Mouse (Mus musculus): Measurements from ENCODE around the gene Auts2. TPM values are rescaled to one million over a fixed set of nuclear protein-coding genes. Genes with fewer than 3 reads are reported as not detected.

The Auts2 gene
- polyA plus RNA-seq, 1 experiment from 2014 or later = 70.9 TPM

DNA sequence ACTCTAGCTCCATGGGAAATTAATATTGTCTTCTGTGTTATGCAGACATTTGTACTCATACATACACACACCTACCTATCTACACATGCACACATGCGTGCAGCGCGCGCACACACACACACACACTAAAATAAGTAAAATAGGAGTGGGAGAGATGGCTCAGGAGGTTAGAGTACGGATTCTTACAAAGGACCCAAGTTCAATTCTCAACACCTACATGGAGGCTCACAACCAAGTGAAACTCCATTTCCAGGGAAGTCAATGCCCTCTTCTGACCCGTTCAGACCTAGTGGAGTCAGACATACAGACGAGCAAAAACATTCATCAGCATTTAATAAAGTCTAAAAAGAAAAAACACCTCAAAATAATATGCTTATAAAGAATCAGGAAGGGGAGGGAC is 430.5 kb downstream of the Auts2 start:
- H3K4me3 ChIP-seq = no peak overlapping the region
- no peaks in the 10 kb centered on the region for H3K27me3 ChIP-seq (replicated peaks)
- no peaks in the 10 kb centered on the region for H3K9me3 ChIP-seq
- H3K4me2 ChIP-seq = no peak overlapping the region
- ATAC-seq (replicated peaks) = no peak
- no peak overlapping the region for H3K27ac ChIP-seq
- H3K36me3 ChIP-seq (replicated peaks) = no peaks in the 10 kb centered on the region
- H3K4me1 ChIP-seq = peaks cover 6% of the 10 kb centered on the region
- WGBS = 95% methylated on average over 7 of the region's 7 CpGs
- no peak overlapping the region for H3K9ac ChIP-seq

GRCm38 (mm10) chr5:132102426-132102825 is 440.7 kb downstream of the Auts2 start:
- WGBS = 90% methylated on average over 4 of the region's 4 CpGs
- Histone ChIP-seq H3K27me3 (replicated peaks) (no peaks in the 10 kb centered on the region), H3K4me3 (no peak overlapping the region), H3K27ac (no peak overlapping the region), H3K4me1 (peaks cover 14% of the 10 kb centered on the region), H3K9me3 (no peaks in the 10 kb centered on the region), H3K4me2 (no peak overlapping the region), H3K9ac (no peak overlapping the region), H3K36me3 (replicated peaks) (no peaks in the 10 kb centered on the region)
- ATAC-seq (replicated peaks) = no peak

- Histone ChIP-seq H3K4me1 (peaks cover 7% of the 10 kb centered on the region), H3K4me3 (no peak overlapping the region), H3K36me3 (replicated peaks) (no peaks in the 10 kb centered on the region), H3K9ac (no peak overlapping the region), H3K27ac (no peak overlapping the region), H3K9me3 (no peaks in the 10 kb centered on the region), H3K4me2 (no peak overlapping the region), H3K27me3 (replicated peaks) (0 out of 2 replicates have a peak, but pooled peaks cover 3% of the 10 kb centered on the region)
- no peak for ATAC-seq (replicated peaks)
- 11% methylated on average over 3 of the region's 3 CpGs for WGBS
Measured at GRCm38 (mm10) chr5:132098461-132098860, 444.7 kb downstream of the Auts2 start.

- Histone ChIP-seq H3K9me3 (no peaks in the 10 kb centered on the region), H3K27me3 (replicated peaks) (0 out of 2 replicates have a peak, but pooled peaks cover 3% of the 10 kb centered on the region), H3K9ac (no peak overlapping the region), H3K4me1 (peaks cover 18% of the 10 kb centered on the region; the same call in 1 of the 2 replicates), H3K4me3 (no peak overlapping the region), H3K27ac (no peak overlapping the region), H3K4me2 (no peak overlapping the region), H3K36me3 (replicated peaks) (no peaks in the 10 kb centered on the region)
- ATAC-seq (replicated peaks) = no peak
- WGBS = 26% methylated on average over 6 of the region's 6 CpGs
Measured at GRCm38 (mm10) chr5:132092721-132093120, 450.4 kb downstream of the Auts2 start.

GRCm38 (mm10) chr5:132089496-132090250 is 453.5 kb downstream of the Auts2 start:
- 55% methylated on average over 10 of the region's 10 CpGs for WGBS

GRCm38 (mm10) chr5:132088585-132088984 is 454.6 kb downstream of the Auts2 start:
- no peaks in the 10 kb centered on the region for H3K36me3 ChIP-seq (replicated peaks)
- WGBS = 50% methylated on average over 3 of the region's 3 CpGs

More at GRCm38 (mm10) chr5:132089496-132090250, 453.5 kb downstream of the Auts2 start:
- peaks cover 18% of the 10 kb centered on the region; the same call in 1 of the 2 replicates for H3K4me1 ChIP-seq
- 0 out of 2 replicates have a peak overlapping the region, but pooled peaks have one; percentile 27 for H3K27ac ChIP-seq
- H3K27me3 ChIP-seq (replicated peaks) = 0 out of 2 replicates have a peak, but pooled peaks cover 3% of the 10 kb centered on the region
- no peak for ATAC-seq (replicated peaks)
- H3K9me3 ChIP-seq = no peaks in the 10 kb centered on the region
- H3K36me3 ChIP-seq (replicated peaks) = no peaks in the 10 kb centered on the region
- no peak overlapping the region for H3K4me3 ChIP-seq
- no peak overlapping the region for H3K9ac ChIP-seq
- no peak overlapping the region for H3K4me2 ChIP-seq

GRCm38 (mm10) chr5:132083753-132084326 is 459.3 kb downstream of the Auts2 start:
- H3K4me1 ChIP-seq = 0 out of 2 replicates have a peak, but pooled peaks cover 3% of the 10 kb centered on the region
- no peaks in the 10 kb centered on the region for H3K36me3 ChIP-seq (replicated peaks)
- no peak overlapping the region for H3K4me2 ChIP-seq
- no peak overlapping the region for H3K27ac ChIP-seq
- no peak overlapping the region for H3K4me3 ChIP-seq
- 27% methylated on average over 8 of the region's 8 CpGs for WGBS
- no peaks in the 10 kb centered on the region for H3K27me3 ChIP-seq (replicated peaks)
- no peaks in the 10 kb centered on the region for H3K9me3 ChIP-seq
- no peak for ATAC-seq (replicated peaks)
- H3K9ac ChIP-seq = no peak overlapping the region

More at GRCm38 (mm10) chr5:132088585-132088984, 454.6 kb downstream of the Auts2 start:
- H3K4me2 ChIP-seq = no peak overlapping the region
- no peak for ATAC-seq (replicated peaks)
- no peak overlapping the region for H3K9ac ChIP-seq
- H3K27ac ChIP-seq = no peak overlapping the region
- peaks cover 18% of the 10 kb centered on the region; the same call in 1 of the 2 replicates for H3K4me1 ChIP-seq
- no peak overlapping the region for H3K4me3 ChIP-seq
- H3K27me3 ChIP-seq (replicated peaks) = no peaks in the 10 kb centered on the region
- no peaks in the 10 kb centered on the region for H3K9me3 ChIP-seq

- no peak overlapping the region for H3K9ac ChIP-seq
- no peaks in the 10 kb centered on the region for H3K27me3 ChIP-seq (replicated peaks)
- 82% methylated on average over 2 of the region's 2 CpGs for WGBS
- H3K9me3 ChIP-seq = no peaks in the 10 kb centered on the region
- H3K4me1 ChIP-seq = peaks cover 46% of the 10 kb centered on the region
- ATAC-seq (replicated peaks) = no peak
- H3K4me2 ChIP-seq = no peak overlapping the region
- no peak overlapping the region for H3K27ac ChIP-seq
- H3K4me3 ChIP-seq = no peak overlapping the region
- H3K36me3 ChIP-seq (replicated peaks) = no peaks in the 10 kb centered on the region
Measured at GRCm38 (mm10) chr5:132075942-132076341, 467.2 kb downstream of the Auts2 start.

DNA sequence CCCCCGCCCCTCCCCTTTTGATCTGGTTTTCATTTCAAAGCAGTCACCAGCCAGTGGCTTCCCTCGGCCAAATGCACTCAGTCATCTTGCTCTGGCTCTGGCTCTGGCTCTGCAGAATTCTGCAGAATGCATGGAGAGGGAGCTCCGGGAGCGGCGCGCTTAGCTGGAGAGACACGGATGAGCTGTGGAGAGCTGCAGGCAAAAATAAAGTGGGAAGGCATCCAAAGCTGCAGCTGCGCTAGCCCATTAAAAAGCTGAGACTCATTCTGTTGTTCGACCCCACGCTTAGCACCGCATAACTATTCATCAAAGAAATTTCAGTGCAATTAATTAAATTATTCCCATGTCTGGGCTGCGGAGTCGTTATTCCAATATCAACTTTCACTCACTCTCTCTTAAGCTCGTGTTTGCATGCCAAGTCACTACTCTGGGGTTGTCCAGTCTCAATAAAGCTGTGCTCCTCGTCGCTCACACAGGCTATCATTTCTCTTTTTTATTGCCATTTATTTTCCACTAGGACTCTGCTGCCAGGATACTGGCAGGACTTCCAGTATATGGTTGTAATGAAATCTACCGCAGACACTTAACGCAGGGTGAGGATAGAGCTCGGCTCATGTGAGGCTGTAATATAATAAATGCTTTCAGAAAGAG is 468.3 kb downstream of the Auts2 start:
- H3K4me3 ChIP-seq = peak overlapping the region; percentile 0; the same call in 1 of the 2 replicates
- no peak overlapping the region for H3K9ac ChIP-seq
- 7% methylated on average over 19 of the region's 19 CpGs for WGBS

GRCm38 (mm10) chr5:132074360-132074723 is 468.8 kb downstream of the Auts2 start:
- 2% methylated on average over 11 of the region's 11 CpGs for WGBS
- Histone ChIP-seq H3K9me3 (no peaks in the 10 kb centered on the region), H3K36me3 (replicated peaks) (no peaks in the 10 kb centered on the region), H3K4me3 (peak overlapping the region; percentile 0; the same call in 1 of the 2 replicates), H3K27me3 (replicated peaks) (no peaks in the 10 kb centered on the region), H3K9ac (no peak overlapping the region), H3K4me2 (peak overlapping the region; percentile 37), H3K4me1 (peaks cover 46% of the 10 kb centered on the region), H3K27ac (peak overlapping the region; percentile 69)
- peak; percentile 74 for ATAC-seq (replicated peaks)

More for the DNA sequence above, 468.3 kb downstream of the Auts2 start:
- H3K27ac ChIP-seq = peak overlapping the region; percentile 69
- H3K36me3 ChIP-seq (replicated peaks) = no peaks in the 10 kb centered on the region
- peak overlapping the region; percentile 37 for H3K4me2 ChIP-seq
- peaks cover 46% of the 10 kb centered on the region for H3K4me1 ChIP-seq
- ATAC-seq (replicated peaks) = peak; percentile 86
- no peaks in the 10 kb centered on the region for H3K27me3 ChIP-seq (replicated peaks)
- no peaks in the 10 kb centered on the region for H3K9me3 ChIP-seq

DNA sequence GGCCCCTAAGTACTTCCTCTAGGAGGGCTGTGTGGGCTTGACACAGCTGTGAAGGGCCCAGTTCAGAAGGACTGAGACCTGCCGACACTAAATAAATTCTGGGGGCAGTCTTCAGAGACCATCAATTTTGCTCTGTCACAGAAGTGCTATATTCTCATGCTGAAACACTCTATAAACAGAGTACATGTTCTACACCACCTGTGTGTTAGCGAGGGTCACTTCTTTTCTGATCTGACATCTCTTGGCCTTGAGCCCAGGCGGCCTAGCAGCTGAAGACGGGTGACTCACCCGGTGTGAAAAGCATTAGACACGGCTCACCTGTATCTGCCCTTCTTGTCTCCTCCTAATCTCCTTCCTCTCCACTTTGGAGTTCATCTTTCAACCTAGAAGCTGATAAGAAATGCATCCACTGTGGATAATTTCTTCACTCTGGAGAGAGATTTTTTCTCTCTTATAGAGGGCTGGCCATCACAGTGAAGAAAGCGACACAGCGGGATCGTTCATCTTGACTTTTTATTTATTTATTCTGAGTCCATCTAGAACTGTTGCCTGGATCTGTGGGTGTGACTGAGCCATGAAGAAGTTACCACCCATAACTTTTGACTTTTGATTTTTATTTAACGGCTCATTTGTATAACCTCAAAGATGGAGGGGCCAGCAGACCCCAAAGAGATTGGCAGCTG is 469.3 kb downstream of the Auts2 start:
- Histone ChIP-seq H3K36me3 (replicated peaks) (no peaks in the 10 kb centered on the region), H3K4me2 (peak overlapping the region; percentile 37), H3K4me3 (peak overlapping the region; percentile 0; the same call in 1 of the 2 replicates), H3K4me1 (peaks cover 46% of the 10 kb centered on the region), H3K27me3 (replicated peaks) (no peaks in the 10 kb centered on the region), H3K9me3 (no peaks in the 10 kb centered on the region), H3K9ac (no peak overlapping the region), H3K27ac (peak overlapping the region; percentile 69)
- ATAC-seq (replicated peaks) = no peak; the same call in 1 of the 2 replicates
- 22% methylated on average over 10 of the region's 10 CpGs for WGBS

DNA sequence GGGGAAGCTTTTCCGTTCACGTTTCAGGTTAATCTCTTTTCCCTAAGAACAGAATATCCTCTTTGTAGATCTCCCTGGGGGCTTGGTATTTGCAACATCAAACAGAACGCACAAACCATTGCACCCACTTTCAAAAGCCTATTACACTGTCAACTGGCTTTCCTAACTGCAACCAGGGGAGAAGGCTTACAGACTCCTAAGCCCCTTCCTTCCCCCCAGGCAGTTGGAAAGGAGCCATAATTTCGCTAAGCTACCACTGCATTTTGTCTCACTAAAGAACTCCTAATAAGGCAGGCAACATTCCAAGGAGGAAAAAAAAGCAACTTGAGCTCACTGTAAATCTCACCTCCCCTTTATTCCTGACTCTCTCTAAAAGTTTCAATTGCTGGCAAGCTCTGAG is 470.8 kb downstream of the Auts2 start:
- Histone ChIP-seq H3K9ac (no peak overlapping the region), H3K27me3 (replicated peaks) (no peaks in the 10 kb centered on the region), H3K4me3 (no peak overlapping the region), H3K4me1 (peaks cover 50% of the 10 kb centered on the region), H3K27ac (no peak overlapping the region), H3K4me2 (no peak overlapping the region), H3K9me3 (no peaks in the 10 kb centered on the region), H3K36me3 (replicated peaks) (no peaks in the 10 kb centered on the region)
- no peak; the same call in 1 of the 2 replicates for ATAC-seq (replicated peaks)
- 8% methylated on average over 4 of the region's 4 CpGs for WGBS
